Mouse (Mus musculus) neural tube, embryonic 10.5 days (tissue): ENCODE results near the gene Zg16.

Source experiments
- DNase-seq: peaks from one replicate; pipeline ENCODE4 v3.0.0-alpha.2; 2017; ENCODE audit warnings: low spot score; ENCODE audit errors: extremely low spot score

The Zg16 gene

GRCm38 (mm10) chr7:127076188-127076587, 10.9 kb downstream of the Zg16 start:
- no peak for DNase-seq

- DNase-seq = no peak
Observed at GRCm38 (mm10) chr7:127073221-127073620, 13.9 kb downstream of the Zg16 start.

- no peak for DNase-seq
Observed at GRCm38 (mm10) chr7:127070871-127071413, 16.2 kb downstream of the Zg16 start.

- no peak for DNase-seq
Observed at GRCm38 (mm10) chr7:127066317-127066716, 20.8 kb downstream of the Zg16 start.

GRCm38 (mm10) chr7:127065538-127065937, 21.6 kb downstream of the Zg16 start:
- no peak for DNase-seq

- DNase-seq = no peak
Observed at GRCm38 (mm10) chr7:127055026-127055585, 32.0 kb downstream of the Zg16 start.

GRCm38 (mm10) chr7:127041851-127042672, 45.1 kb downstream of the Zg16 start, which contains the start of gene Kif22:
Kif22 (minus strand) TSS chr7:127042471.
- DNase-seq = peak; percentile 90

GRCm38 (mm10) chr7:127031244-127031643, 55.9 kb downstream of the Zg16 start:
- no peak for DNase-seq

- DNase-seq = no peak
Observed at GRCm38 (mm10) chr7:127030172-127030571, 57.0 kb downstream of the Zg16 start.

GRCm38 (mm10) chr7:127027885-127028284, 59.2 kb downstream of the Zg16 start:
- DNase-seq = no peak

GRCm38 (mm10) chr7:127026984-127027726, 60.0 kb downstream of the Zg16 start, which contains the start of gene Maz:
Maz (minus strand) TSS chr7:127027037.
- DNase-seq = peak; percentile 99

GRCm38 (mm10) chr7:127026616-127026983, 60.5 kb downstream of the Zg16 start:
- no peak for DNase-seq

- DNase-seq = peak; percentile 86
Observed at GRCm38 (mm10) chr7:127026161-127026600, 60.9 kb downstream of the Zg16 start.

- peak; percentile 57 for DNase-seq
Observed at GRCm38 (mm10) chr7:127025556-127026160, 61.5 kb downstream of the Zg16 start.

GRCm38 (mm10) chr7:127024755-127025555, 62.2 kb downstream of the Zg16 start:
- DNase-seq = peak; percentile 78

GRCm38 (mm10) chr7:127023896-127024690, 63.0 kb downstream of the Zg16 start:
- DNase-seq = peak; percentile 21

GRCm38 (mm10) chr7:127023272-127023691, 63.8 kb downstream of the Zg16 start:
- DNase-seq = peak; percentile 17

- no peak for DNase-seq
Observed at GRCm38 (mm10) chr7:127022528-127023271, 64.4 kb downstream of the Zg16 start.
